22 mouse cellular contexts compared by ENCODE assay signal in the genomic region with DNA sequence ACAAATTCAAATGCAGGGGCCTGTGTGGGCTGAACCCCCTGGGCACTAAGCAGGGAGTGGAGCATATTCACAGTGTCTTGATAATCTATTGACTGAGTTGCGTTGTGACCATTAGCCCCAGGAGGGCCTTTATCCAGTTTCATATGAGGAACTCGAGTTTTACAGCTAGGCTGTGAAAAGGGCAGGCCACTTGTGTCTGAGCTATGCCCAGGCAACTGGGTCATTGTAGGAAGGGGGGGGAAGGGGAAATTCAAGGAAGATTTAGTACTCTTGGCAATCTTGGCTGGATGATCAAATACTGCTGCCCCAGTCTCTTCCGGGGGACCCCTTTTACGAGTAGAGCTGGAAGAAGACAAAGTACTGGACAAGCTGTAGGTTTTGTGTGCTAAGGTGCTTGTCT. TPM values are rescaled to one million over a fixed set of nuclear protein-coding genes. Genes with fewer than 3 reads are reported as not detected.
"Had no signal": no experiment of that assay in that cellular context is flagged by ENCODE, and none has a peak within 500 bp of the region (broad histone marks: within the 10 kb centered on the region; RNA-seq: fewer than 3 reads in every experiment).

No protein-coding gene starts in this region.

- H3K4me1 ChIP-seq: kidney, embryonic 15.5 days; limb, embryonic 12.5 days; midbrain, embryonic 12.5 days; neural tube, embryonic 13.5 days; stomach, embryonic 15.5 days had no signal

- DNase-seq: kidney, postnatal 14 days; lung, adult 18-20 months; retina, postnatal 1 day; right cerebral cortex, postnatal 4 days; thymus, adult 2 months; thymus, postnatal 25 days had no signal

- H3K9ac ChIP-seq: kidney, embryonic 15.5 days; limb, embryonic 12.5 days; liver, embryonic 14.5 days; midbrain, embryonic 12.5 days; neural tube, embryonic 13.5 days; stomach, embryonic 15.5 days had no signal

- H3K4me2 ChIP-seq: kidney, embryonic 15.5 days; limb, embryonic 12.5 days; midbrain, embryonic 12.5 days; neural tube, embryonic 13.5 days; stomach, embryonic 15.5 days had no signal

- H3K27me3 ChIP-seq: kidney, embryonic 15.5 days; limb, embryonic 12.5 days; midbrain, embryonic 12.5 days; neural tube, embryonic 13.5 days; stomach, embryonic 15.5 days had no signal

- ATAC-seq: midbrain, embryonic 16.5 days had no signal

- H3K9me3 ChIP-seq: kidney, embryonic 15.5 days; limb, embryonic 12.5 days; midbrain, embryonic 12.5 days; neural tube, embryonic 13.5 days; stomach, embryonic 15.5 days had no signal

- H3K4me3 ChIP-seq: kidney, embryonic 15.5 days; limb, embryonic 12.5 days; midbrain, embryonic 12.5 days; neural tube, embryonic 13.5 days; stomach, embryonic 15.5 days had no signal

- H3K27ac ChIP-seq: kidney, embryonic 15.5 days; limb, embryonic 12.5 days; liver, embryonic 14.5 days; midbrain, embryonic 12.5 days; neural tube, embryonic 13.5 days; stomach, embryonic 15.5 days had no signal

RNA-seq across cellular contexts. Expression of a gene that starts 27.5 kb away (rescaled TPM):
- total RNA-seq: layer of hippocampus, adult 8-10 months; left cerebral cortex, adult 8-10 months; left cerebral cortex, postnatal 25 days; liver, adult 2 months; megakaryocyte-erythroid progenitor cell, adult 5-6 weeks had no signal
- polyA plus RNA-seq: kidney, embryonic 15.5 days; liver, adult 2 months; liver, embryonic 14.5 days; lung, embryonic 16.5 days; midbrain, embryonic 12.5 days; midbrain, embryonic 16.5 days; neural tube, embryonic 13.5 days; spleen, adult 2 months; stomach, embryonic 15.5 days; urinary bladder, adult 2 months had no signal

RNA-seq across cellular contexts. Expression of a gene that starts 51.1 kb away (rescaled TPM):
- total RNA-seq: layer of hippocampus, adult 8-10 months; left cerebral cortex, adult 8-10 months; left cerebral cortex, postnatal 25 days; liver, adult 2 months; megakaryocyte-erythroid progenitor cell, adult 5-6 weeks had no signal
- polyA plus RNA-seq: kidney, embryonic 15.5 days; large intestine, adult 2 months; limb, embryonic 12.5 days; liver, adult 2 months; liver, embryonic 14.5 days; lung, embryonic 16.5 days; midbrain, embryonic 12.5 days; midbrain, embryonic 16.5 days; neural tube, embryonic 13.5 days; spleen, adult 2 months; stomach, embryonic 15.5 days; thymus, adult 2 months; urinary bladder, adult 2 months had no signal
